Mouse (Mus musculus): Measurements from ENCODE around the gene Gfer. TPM values are rescaled to one million over a fixed set of nuclear protein-coding genes. Genes with fewer than 3 reads are reported as not detected.
"Not testable (repeated sequence)": the region's sequence is repeated elsewhere in the genome, so short reads cannot be mapped to it uniquely, and the experiment has no call there.

Gfer gene
- polyA plus RNA-seq, 1 experiment from 2014 or later, result 47.5 TPM

GRCm38 (mm10) chr17:24670246-24670844 lies 25.6 kb downstream of the Gfer start:
- H3K4me1 ChIP-seq (replicated peaks; ENCODE audit: control insufficient read depth, insufficient read depth, low read length), result peaks cover 3% of the 10 kb centered on the region
- no peaks in the 10 kb centered on the region for H3K36me3 ChIP-seq (ENCODE audit: control insufficient read depth, insufficient read depth, low read length)
- no peak for DNase-seq (ENCODE audit: low spot score)
- H3K9me3 ChIP-seq (ENCODE audit: control insufficient read depth, low read length), result no peaks in the 10 kb centered on the region
- 14% methylated on average over 8 of the region's 8 CpGs for WGBS
- peak overlapping the region; percentile 82; the same call in 1 of the 2 replicates for H3K27ac ChIP-seq (ENCODE audit: low read depth, low read length)
- no peaks in the 10 kb centered on the region for H3K27me3 ChIP-seq (ENCODE audit: control insufficient read depth, insufficient read depth, low read length)
- no peak for ATAC-seq (ENCODE audit: low FRiP score)
- peak overlapping the region; percentile 96 for H3K9ac ChIP-seq (ENCODE audit: low read depth, low read length)
- peak overlapping the region; percentile 100 for H3K4me3 ChIP-seq (ENCODE audit: low read depth, low read length)
- peak overlapping the region; percentile 75 for H3K4me2 ChIP-seq (replicated peaks; ENCODE audit: low read depth, low read length)

- H3K27ac ChIP-seq (ENCODE audit: low read depth, low read length), result peak within 1 kb of the TSS; percentile 82
- WGBS, result under 1% methylated on average over 70 of the region's 80 CpGs
Observed at GRCm38 (mm10) chr17:24669545-24670245, 26.3 kb downstream of the Gfer start, which contains the start of gene Zfp598. Zfp598 (plus strand) TSS chr17:24669687.

GRCm38 (mm10) chr17:24669214-24669544 lies 26.8 kb downstream of the Gfer start:
- not testable (repeated sequence) for H3K36me3 ChIP-seq (ENCODE audit: control insufficient read depth, insufficient read depth, low read length); H3K9me3 ChIP-seq (ENCODE audit: control insufficient read depth, low read length); H3K27me3 ChIP-seq (ENCODE audit: control insufficient read depth, insufficient read depth, low read length); ATAC-seq (ENCODE audit: low FRiP score); DNase-seq (ENCODE audit: low spot score); H3K4me1 ChIP-seq (replicated peaks; ENCODE audit: control insufficient read depth, insufficient read depth, low read length)
- H3K4me3 ChIP-seq (ENCODE audit: low read depth, low read length), result peak overlapping the region; percentile 100
- peak overlapping the region; percentile 47; the same call in 1 of the 2 replicates for H3K27ac ChIP-seq (ENCODE audit: low read depth, low read length)
- H3K9ac ChIP-seq (ENCODE audit: low read depth, low read length), result peak overlapping the region; percentile 96
- 12% methylated on average over 15 of the region's 15 CpGs for WGBS
- H3K4me2 ChIP-seq (replicated peaks; ENCODE audit: low read depth, low read length), result peak overlapping the region; percentile 75

More at GRCm38 (mm10) chr17:24669545-24670245, 26.3 kb downstream of the Gfer start, which contains the start of gene Zfp598:
- peak within 1 kb of the TSS; percentile 96 for H3K9ac ChIP-seq (ENCODE audit: low read depth, low read length)
- ATAC-seq (ENCODE audit: low FRiP score) (peak; percentile 99), DNase-seq (ENCODE audit: low spot score) (peak; percentile 97)
- H3K4me3 ChIP-seq (ENCODE audit: low read depth, low read length), result peak within 1 kb of the TSS; percentile 100
- H3K4me1 ChIP-seq (replicated peaks; ENCODE audit: control insufficient read depth, insufficient read depth, low read length), result peaks cover 3% of the 10 kb centered on the region
- no peaks in the 10 kb centered on the region for H3K27me3 ChIP-seq (ENCODE audit: control insufficient read depth, insufficient read depth, low read length)
- H3K36me3 ChIP-seq (ENCODE audit: control insufficient read depth, insufficient read depth, low read length), result no peaks in the 10 kb centered on the region
- no peaks in the 10 kb centered on the region for H3K9me3 ChIP-seq (ENCODE audit: control insufficient read depth, low read length)
- peak within 1 kb of the TSS; percentile 75 for H3K4me2 ChIP-seq (replicated peaks; ENCODE audit: low read depth, low read length)

- DNase-seq (ENCODE audit: low spot score) (peak; percentile 57), ATAC-seq (ENCODE audit: low FRiP score) (no peak)
- Histone ChIP-seq H3K4me3 (ENCODE audit: low read depth, low read length) (no peak overlapping the region), H3K9me3 (ENCODE audit: control insufficient read depth, low read length) (no peaks in the 10 kb centered on the region), H3K36me3 (ENCODE audit: control insufficient read depth, insufficient read depth, low read length) (no peaks in the 10 kb centered on the region), H3K27me3 (ENCODE audit: control insufficient read depth, insufficient read depth, low read length) (no peaks in the 10 kb centered on the region), H3K4me2 (replicated peaks; ENCODE audit: low read depth, low read length) (no peak overlapping the region), H3K4me1 (replicated peaks; ENCODE audit: control insufficient read depth, insufficient read depth, low read length) (peaks cover 3% of the 10 kb centered on the region), H3K9ac (ENCODE audit: low read depth, low read length) (no peak overlapping the region), H3K27ac (ENCODE audit: low read depth, low read length) (no peak overlapping the region)
- 41% methylated on average over 6 of the region's 6 CpGs for WGBS
Observed at GRCm38 (mm10) chr17:24667416-24667815, 28.5 kb downstream of the Gfer start.

- H3K4me2 ChIP-seq (replicated peaks; ENCODE audit: low read depth, low read length); H3K4me1 ChIP-seq (replicated peaks; ENCODE audit: control insufficient read depth, insufficient read depth, low read length); H3K27ac ChIP-seq (ENCODE audit: low read depth, low read length); H3K27me3 ChIP-seq (ENCODE audit: control insufficient read depth, insufficient read depth, low read length); H3K9me3 ChIP-seq (ENCODE audit: control insufficient read depth, low read length); DNase-seq (ENCODE audit: low spot score); ATAC-seq (ENCODE audit: low FRiP score); H3K9ac ChIP-seq (ENCODE audit: low read depth, low read length); H3K36me3 ChIP-seq (ENCODE audit: control insufficient read depth, insufficient read depth, low read length); H3K4me3 ChIP-seq (ENCODE audit: low read depth, low read length): not testable (repeated sequence)
- 63% methylated on average over 7 of the region's 7 CpGs for WGBS
Observed at GRCm38 (mm10) chr17:24667011-24667410, 28.9 kb downstream of the Gfer start.

- under 1% methylated on average over 47 of the region's 47 CpGs for WGBS
- DNase-seq (ENCODE audit: low spot score) (peak; percentile 47), ATAC-seq (ENCODE audit: low FRiP score) (no peak)
- H3K4me3 ChIP-seq (ENCODE audit: low read depth, low read length), result peak within 1 kb of the TSS; percentile 30
- no peaks in the 10 kb centered on the region for H3K36me3 ChIP-seq (ENCODE audit: control insufficient read depth, insufficient read depth, low read length)
- H3K4me1 ChIP-seq (replicated peaks; ENCODE audit: control insufficient read depth, insufficient read depth, low read length), result peaks cover 3% of the 10 kb centered on the region; the same call in 1 of the 2 replicates
- H3K9me3 ChIP-seq (ENCODE audit: control insufficient read depth, low read length), result no peaks in the 10 kb centered on the region
- H3K27ac ChIP-seq (ENCODE audit: low read depth, low read length), result no peak within 1 kb of the TSS
- peaks cover 29% of the 10 kb centered on the region for H3K27me3 ChIP-seq (ENCODE audit: control insufficient read depth, insufficient read depth, low read length)
- H3K4me2 ChIP-seq (replicated peaks; ENCODE audit: low read depth, low read length), result peak within 1 kb of the TSS; percentile 48
- peak within 1 kb of the TSS; percentile 37; the same call in 1 of the 2 replicates for H3K9ac ChIP-seq (ENCODE audit: low read depth, low read length)
Observed at GRCm38 (mm10) chr17:24658017-24658758, 37.8 kb downstream of the Gfer start, which contains the start of gene Npw. Npw (minus strand) TSS chr17:24658457.

GRCm38 (mm10) chr17:24654969-24655368 lies 41.0 kb downstream of the Gfer start:
- Histone ChIP-seq H3K4me3 (ENCODE audit: low read depth, low read length) (no peak overlapping the region), H3K9ac (ENCODE audit: low read depth, low read length) (no peak overlapping the region), H3K36me3 (ENCODE audit: control insufficient read depth, insufficient read depth, low read length) (no peaks in the 10 kb centered on the region), H3K27me3 (ENCODE audit: control insufficient read depth, insufficient read depth, low read length) (peaks cover 37% of the 10 kb centered on the region), H3K4me1 (replicated peaks; ENCODE audit: control insufficient read depth, insufficient read depth, low read length) (peaks cover 3% of the 10 kb centered on the region; the same call in 1 of the 2 replicates), H3K27ac (ENCODE audit: low read depth, low read length) (no peak overlapping the region), H3K4me2 (replicated peaks; ENCODE audit: low read depth, low read length) (no peak overlapping the region), H3K9me3 (ENCODE audit: control insufficient read depth, low read length) (no peaks in the 10 kb centered on the region)
- ATAC-seq (ENCODE audit: low FRiP score) (no peak), DNase-seq (ENCODE audit: low spot score) (no peak)
- WGBS, result 78% methylated on average over 4 of the region's 4 CpGs

GRCm38 (mm10) chr17:24653967-24654710 lies 41.8 kb downstream of the Gfer start:
- DNase-seq (ENCODE audit: low spot score) (peak; percentile 93), ATAC-seq (ENCODE audit: low FRiP score) (peak; percentile 70)
- H3K27me3 ChIP-seq (ENCODE audit: control insufficient read depth, insufficient read depth, low read length), result peaks cover 37% of the 10 kb centered on the region
- H3K36me3 ChIP-seq (ENCODE audit: control insufficient read depth, insufficient read depth, low read length), result no peaks in the 10 kb centered on the region
- no peaks in the 10 kb centered on the region for H3K9me3 ChIP-seq (ENCODE audit: control insufficient read depth, low read length)
- H3K4me2 ChIP-seq (replicated peaks; ENCODE audit: low read depth, low read length), result peak overlapping the region; percentile 20
- 4% methylated on average over 19 of the region's 19 CpGs for WGBS
- no peak overlapping the region for H3K9ac ChIP-seq (ENCODE audit: low read depth, low read length)
- H3K4me1 ChIP-seq (replicated peaks; ENCODE audit: control insufficient read depth, insufficient read depth, low read length), result peaks cover 8% of the 10 kb centered on the region; the same call in 1 of the 2 replicates
- H3K4me3 ChIP-seq (ENCODE audit: low read depth, low read length), result no peak overlapping the region
- no peak overlapping the region for H3K27ac ChIP-seq (ENCODE audit: low read depth, low read length)
